Mouse (Mus musculus): ENCODE results near the gene Desi1. TPM values are rescaled to one million over a fixed set of nuclear protein-coding genes. Genes with fewer than 3 reads are reported as not detected.

Desi1 gene
- total and polyA plus RNA-seq, 2 experiments from 2014 or later, result 26.9 to 43.9 TPM

DNA sequence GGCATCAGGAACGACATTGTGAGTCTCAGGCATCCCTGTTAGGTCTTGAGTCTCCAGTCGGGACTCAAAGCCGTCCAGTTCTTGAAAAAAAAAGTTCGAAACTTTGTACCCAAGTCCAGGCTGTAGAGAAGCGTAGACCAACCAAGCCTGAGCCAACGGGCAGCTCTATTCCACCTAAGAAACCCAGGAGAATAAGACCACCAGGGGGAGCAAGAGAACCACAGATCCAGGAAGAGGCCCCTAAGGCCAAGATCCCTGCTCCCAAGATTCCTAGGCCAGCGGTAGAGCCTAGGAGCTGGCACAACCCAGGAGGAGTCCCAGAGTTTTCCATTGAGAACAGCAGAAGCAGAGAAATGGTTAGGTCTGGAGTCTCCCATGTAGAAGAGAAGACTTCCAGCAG lies 31.8 kb upstream of the Desi1 start:
- ATAC-seq (ENCODE audit: low FRiP score), result no peak
- no peaks in the 10 kb centered on the region for H3K36me3 ChIP-seq (ENCODE audit: insufficient read depth, low read length)
- H3K4me2 ChIP-seq (ENCODE audit: low read depth, low read length, poor library complexity, severe bottlenecking), result no peak overlapping the region
- H3K9ac ChIP-seq (replicated peaks; ENCODE audit: low read length, poor library complexity, severe bottlenecking), result no peak overlapping the region
- DNase-seq (ENCODE audit: low spot score), result peak; percentile 86
- H3K27me3 ChIP-seq (ENCODE audit: insufficient read depth, low read length), result peaks cover 11% of the 10 kb centered on the region
- H3K27ac ChIP-seq (ENCODE audit: low read depth, low read length), result no peak overlapping the region
- WGBS, result 17% methylated on average over 7 of the region's 7 CpGs
- H3K4me1 ChIP-seq (ENCODE audit: insufficient read depth, low read length), result no peaks in the 10 kb centered on the region
- peak; percentile 85 for TF ChIP-seq CTCF (IDR thresholded peaks at IDR 0.05)
- H3K4me3 ChIP-seq (ENCODE audit: low read depth, low read length), result no peak overlapping the region
- H3K9me3 ChIP-seq (ENCODE audit: low read length), result no peaks in the 10 kb centered on the region

DNA sequence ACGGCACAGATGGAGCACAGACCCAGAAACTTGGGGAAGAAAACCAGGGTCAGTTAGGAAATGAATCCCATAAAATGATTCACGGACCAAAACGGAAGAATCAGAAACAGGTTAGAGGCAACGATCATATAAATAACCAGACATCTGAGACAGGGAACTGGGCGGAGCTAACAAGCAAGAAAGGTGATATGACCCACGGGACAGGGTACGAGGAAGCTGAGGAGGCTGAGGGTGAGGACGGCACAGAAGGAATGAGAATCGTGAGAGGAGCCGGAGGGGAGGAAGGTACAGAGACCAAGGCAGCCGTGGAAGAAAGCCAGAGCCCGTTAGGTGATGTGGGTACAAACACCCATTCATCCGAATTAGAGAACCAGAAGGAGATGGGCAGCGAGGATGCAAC lies 30.2 kb upstream of the Desi1 start:
- DNase-seq (ENCODE audit: low spot score) (no peak), ATAC-seq (ENCODE audit: low FRiP score) (no peak)
- Histone ChIP-seq H3K4me2 (ENCODE audit: low read depth, low read length, poor library complexity, severe bottlenecking) (no peak overlapping the region), H3K27ac (ENCODE audit: low read depth, low read length) (no peak overlapping the region), H3K9me3 (ENCODE audit: low read length) (no peaks in the 10 kb centered on the region), H3K4me1 (ENCODE audit: insufficient read depth, low read length) (no peaks in the 10 kb centered on the region), H3K36me3 (ENCODE audit: insufficient read depth, low read length) (no peaks in the 10 kb centered on the region), H3K27me3 (ENCODE audit: insufficient read depth, low read length) (0 out of 2 replicates have a peak, but pooled peaks cover under 1% of the 10 kb centered on the region), H3K9ac (replicated peaks; ENCODE audit: low read length, poor library complexity, severe bottlenecking) (no peak overlapping the region), H3K4me3 (ENCODE audit: low read depth, low read length) (no peak overlapping the region)
- WGBS, result 72% methylated on average over 14 of the region's 14 CpGs
- no peak for TF ChIP-seq CTCF (IDR thresholded peaks at IDR 0.05)

DNA sequence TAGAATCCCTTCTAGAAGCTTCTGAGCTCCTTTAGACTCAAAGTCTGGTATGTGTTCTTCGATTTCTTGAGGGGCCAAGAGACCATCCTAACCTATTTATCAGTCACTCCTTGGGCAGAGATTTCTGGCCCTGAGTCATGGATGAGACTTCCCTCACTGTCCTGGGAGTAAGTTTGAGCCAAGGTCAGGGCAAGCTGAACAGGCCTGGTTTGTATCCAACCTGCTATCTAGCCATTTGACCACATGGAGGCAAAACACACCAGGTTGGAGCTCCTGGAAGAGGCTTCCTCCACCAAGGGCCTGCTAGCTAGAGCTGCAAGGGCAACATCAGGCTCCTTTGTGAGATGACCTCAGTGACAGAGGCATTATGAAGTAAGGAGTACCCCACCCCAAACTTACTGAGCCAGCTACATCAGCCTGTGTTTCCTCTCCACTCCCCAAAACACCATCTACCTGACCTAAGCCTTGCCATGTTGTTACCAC lies 25.1 kb upstream of the Desi1 start, which contains the start of gene 4930407I10Rik:
Gene 4930407I10Rik (plus strand): TSS at position 433 of the 483 bp plus-strand sequence.
- ATAC-seq (ENCODE audit: low FRiP score) (no peak), DNase-seq (ENCODE audit: low spot score) (no peak)
- no peak for TF ChIP-seq CTCF (IDR thresholded peaks at IDR 0.05)
- H3K27me3 ChIP-seq (ENCODE audit: insufficient read depth, low read length), result no peaks in the 10 kb centered on the region
- no peak within 1 kb of the TSS for H3K27ac ChIP-seq (ENCODE audit: low read depth, low read length)
- H3K4me1 ChIP-seq (ENCODE audit: insufficient read depth, low read length), result no peaks in the 10 kb centered on the region
- H3K9me3 ChIP-seq (ENCODE audit: low read length), result no peaks in the 10 kb centered on the region
- H3K4me2 ChIP-seq (ENCODE audit: low read depth, low read length, poor library complexity, severe bottlenecking), result no peak within 1 kb of the TSS
- no peak within 1 kb of the TSS for H3K4me3 ChIP-seq (ENCODE audit: low read depth, low read length)
- WGBS, result 85% methylated on average over 1 of the region's 1 CpGs
- H3K9ac ChIP-seq (replicated peaks; ENCODE audit: low read length, poor library complexity, severe bottlenecking), result no peak within 1 kb of the TSS
- H3K36me3 ChIP-seq (ENCODE audit: insufficient read depth, low read length), result no peaks in the 10 kb centered on the region

DNA sequence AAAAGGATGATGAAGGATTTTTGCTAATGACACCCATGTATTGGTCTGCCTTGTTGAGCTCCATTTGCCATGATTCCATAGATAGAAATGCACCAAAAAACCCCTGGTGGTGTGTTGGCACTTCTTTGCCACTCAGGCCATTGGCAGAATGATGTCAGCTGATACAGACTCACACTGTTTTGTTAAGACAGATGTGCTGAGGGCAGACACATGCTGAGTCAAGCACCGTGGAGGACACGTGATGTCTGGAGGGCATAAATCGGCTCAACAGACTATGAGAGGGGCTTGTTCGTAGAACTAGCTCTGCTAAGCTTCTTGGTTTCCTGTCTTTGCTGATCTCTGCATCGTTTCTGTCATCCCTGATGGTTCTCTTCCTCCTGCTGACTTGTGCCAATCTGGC lies 18.9 kb upstream of the Desi1 start:
- TF ChIP-seq CTCF (IDR thresholded peaks at IDR 0.05), result no peak
- ATAC-seq (ENCODE audit: low FRiP score) (no peak), DNase-seq (ENCODE audit: low spot score) (no peak)
- Histone ChIP-seq H3K27me3 (ENCODE audit: insufficient read depth, low read length) (no peaks in the 10 kb centered on the region), H3K4me1 (ENCODE audit: insufficient read depth, low read length) (no peaks in the 10 kb centered on the region), H3K9ac (replicated peaks; ENCODE audit: low read length, poor library complexity, severe bottlenecking) (no peak overlapping the region), H3K4me3 (ENCODE audit: low read depth, low read length) (no peak overlapping the region), H3K4me2 (ENCODE audit: low read depth, low read length, poor library complexity, severe bottlenecking) (no peak overlapping the region), H3K27ac (ENCODE audit: low read depth, low read length) (no peak overlapping the region), H3K36me3 (ENCODE audit: insufficient read depth, low read length) (no peaks in the 10 kb centered on the region), H3K9me3 (ENCODE audit: low read length) (no peaks in the 10 kb centered on the region)
- 71% methylated on average over 5 of the region's 5 CpGs for WGBS

DNA sequence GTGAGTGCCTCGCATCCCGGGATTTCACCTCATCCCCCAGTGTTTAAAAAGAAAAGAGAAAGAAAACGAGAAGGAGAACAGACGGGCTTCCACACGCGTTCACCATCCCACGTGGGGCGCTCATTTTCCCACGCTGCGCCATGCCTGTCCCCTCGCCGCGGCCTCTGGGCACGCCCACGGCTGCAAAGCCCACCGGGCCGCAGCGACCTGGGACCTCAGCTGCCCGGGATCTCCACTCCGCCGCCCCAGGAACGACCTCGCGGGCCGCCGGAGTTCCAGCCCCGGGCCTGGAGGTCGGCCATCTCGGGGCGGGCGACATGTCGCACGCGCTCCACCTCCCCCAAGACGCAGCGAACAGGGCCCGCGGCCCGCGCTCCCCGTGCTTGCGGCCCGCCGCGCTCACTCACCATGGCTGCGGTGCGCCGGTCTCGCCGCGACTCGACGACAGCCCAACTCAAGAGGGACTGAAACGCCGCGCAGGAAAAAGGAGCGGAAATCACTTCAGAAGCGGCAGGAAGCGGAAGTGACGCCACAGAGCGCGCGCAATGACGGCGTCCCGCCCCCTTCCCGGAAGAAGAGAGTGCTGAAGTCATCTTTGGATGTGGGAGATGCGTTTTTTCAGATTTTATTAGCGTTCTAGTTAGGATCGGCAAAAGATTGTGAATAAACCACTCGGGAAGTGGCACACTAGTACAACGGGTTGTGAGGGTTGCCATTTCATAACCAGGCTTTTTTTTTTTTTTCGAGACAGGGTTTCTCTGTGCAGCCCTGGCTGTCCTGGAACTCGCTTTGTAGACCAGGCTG lies 13.6 kb upstream of the Desi1 start, which contains the start of gene Snu13:
Gene Snu13 (minus strand): TSS at position 519 of the 804 bp plus-strand sequence.
- WGBS, result under 1% methylated on average over 72 of the region's 74 CpGs
- Histone ChIP-seq H3K9ac (replicated peaks; ENCODE audit: low read length, poor library complexity, severe bottlenecking) (peak within 1 kb of the TSS; percentile 84), H3K4me3 (ENCODE audit: low read depth, low read length) (peak within 1 kb of the TSS; percentile 99), H3K36me3 (ENCODE audit: insufficient read depth, low read length) (no peaks in the 10 kb centered on the region), H3K4me1 (ENCODE audit: insufficient read depth, low read length) (peaks cover 3% of the 10 kb centered on the region; the same call in 1 of the 2 replicates), H3K4me2 (ENCODE audit: low read depth, low read length, poor library complexity, severe bottlenecking) (peak within 1 kb of the TSS; percentile 92), H3K9me3 (ENCODE audit: low read length) (no peaks in the 10 kb centered on the region), H3K27me3 (ENCODE audit: insufficient read depth, low read length) (no peaks in the 10 kb centered on the region), H3K27ac (ENCODE audit: low read depth, low read length) (peak within 1 kb of the TSS; percentile 85)
- peak; percentile 93 for DNase-seq (ENCODE audit: low spot score)
- ATAC-seq (ENCODE audit: low FRiP score), result peak; percentile 90
- no peak for TF ChIP-seq CTCF (IDR thresholded peaks at IDR 0.05)
